Mouse (Mus musculus) NIH3T3 (cell line): Measurements from ENCODE around the gene Kcns1.
A peak's percentile ranks its signal among the peaks of the same experiment; 100 is the strongest.
"Not testable (repeated sequence)": the region's sequence is repeated elsewhere in the genome, so short reads cannot be mapped to it uniquely, and the experiment has no call there.

Experiments
- DNase-seq: peaks from one replicate; pipeline ENCODE4 v3.0.0-alpha.2; 2012; ENCODE audit warnings: low read depth

The Kcns1 gene

GRCm38 (mm10) chr2:164170902-164171301, at the start of gene Kcns1:
Gene Kcns1, minus strand, starts transcription at chr2:164171113.
- no peak for DNase-seq

GRCm38 (mm10) chr2:164219295-164219694, 48.4 kb upstream of the Kcns1 start:
- DNase-seq: no peak

GRCm38 (mm10) chr2:164212711-164213110, 41.8 kb upstream of the Kcns1 start:
- DNase-seq: no peak

GRCm38 (mm10) chr2:164210892-164211291, 40.0 kb upstream of the Kcns1 start:
- no peak for DNase-seq

- DNase-seq: no peak
Measured at GRCm38 (mm10) chr2:164206676-164207075, 35.8 kb upstream of the Kcns1 start.

GRCm38 (mm10) chr2:164206011-164206410, 35.1 kb upstream of the Kcns1 start:
- not testable (repeated sequence) for DNase-seq

- no peak for DNase-seq
Measured at GRCm38 (mm10) chr2:164199626-164200327, 28.9 kb upstream of the Kcns1 start, which contains the start of gene Wfdc15a. Gene Wfdc15a, minus strand, starts transcription at chr2:164200130.

- no peak for DNase-seq
Measured at GRCm38 (mm10) chr2:164196700-164196990, 25.7 kb upstream of the Kcns1 start.

- no peak for DNase-seq
Measured at GRCm38 (mm10) chr2:164195971-164196699, 25.2 kb upstream of the Kcns1 start.

- DNase-seq: no peak
Measured at GRCm38 (mm10) chr2:164194959-164195630, 24.2 kb upstream of the Kcns1 start.

- no peak for DNase-seq
Measured at GRCm38 (mm10) chr2:164192279-164192678, 21.4 kb upstream of the Kcns1 start.

GRCm38 (mm10) chr2:164190576-164190975, 19.7 kb upstream of the Kcns1 start, which contains the start of gene Wfdc12:
Gene Wfdc12, minus strand, starts transcription at chr2:164190608.
- DNase-seq: peak; percentile 60

- DNase-seq: peak; percentile 48
Measured at GRCm38 (mm10) chr2:164188722-164189121, 17.8 kb upstream of the Kcns1 start.

- DNase-seq: no peak
Measured at GRCm38 (mm10) chr2:164184145-164184719, 13.3 kb upstream of the Kcns1 start.

- DNase-seq: no peak
Measured at GRCm38 (mm10) chr2:164183340-164183739, 12.4 kb upstream of the Kcns1 start.

GRCm38 (mm10) chr2:164182692-164183255, 11.9 kb upstream of the Kcns1 start, which contains the start of gene Wfdc5:
Gene Wfdc5, minus strand, starts transcription at chr2:164182742.
- no peak for DNase-seq

- no peak for DNase-seq
Measured at GRCm38 (mm10) chr2:164180770-164181169, 9.9 kb upstream of the Kcns1 start.

GRCm38 (mm10) chr2:164180124-164180523, 9.2 kb upstream of the Kcns1 start:
- DNase-seq: peak; percentile 63

- DNase-seq: no peak
Measured at GRCm38 (mm10) chr2:164177831-164178230, 6.9 kb upstream of the Kcns1 start.

- no peak for DNase-seq
Measured at GRCm38 (mm10) chr2:164175850-164176249, 4.9 kb upstream of the Kcns1 start.

- peak; percentile 79 for DNase-seq
Measured at GRCm38 (mm10) chr2:164174649-164175395, 3.9 kb upstream of the Kcns1 start.
